Mouse (Mus musculus) liver, adult 2 months (tissue): ENCODE measurements around the gene Cdhr2.

ENCODE experiments used
- CTCF ChIP-seq: fragments of 200-500 bp; IDR thresholded peaks from 2 replicates; pipeline ENCODE4 v1.5.1; 2011; ENCODE audit warnings: low read depth, low read length, control low read depth
- POLR2A ChIP-seq: fragments of 200-500 bp; IDR thresholded peaks from 2 replicates; pipeline ENCODE4 v1.6.1; 2011; ENCODE audit warnings: low read length, control low read depth; ENCODE audit not compliant: insufficient read depth; ENCODE audit errors: extremely low read depth

DNA sequence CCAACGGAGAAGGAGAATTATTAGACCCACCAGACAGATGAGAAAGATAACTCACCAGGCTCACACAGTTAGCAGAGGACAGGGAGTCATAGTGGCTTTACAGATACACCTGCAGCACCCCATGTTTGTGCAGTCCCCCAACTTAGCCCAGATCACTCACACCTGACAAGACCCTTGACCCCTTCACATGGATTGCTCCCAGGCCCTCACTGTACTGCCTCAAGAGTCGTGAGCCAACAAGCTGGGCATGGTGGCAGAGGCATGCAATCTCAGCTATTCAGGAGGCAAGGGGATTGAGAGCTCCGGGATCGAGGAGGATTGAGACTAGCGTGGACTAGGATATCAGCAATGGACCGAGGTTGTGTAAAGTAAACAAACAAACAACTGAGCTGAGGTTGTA is 52.5 kb downstream of the Cdhr2 start:
- TF ChIP-seq POLR2A (no peak), CTCF (no peak)
